Mouse (Mus musculus): ENCODE measurements at regions not wholly inside any gene's neighbourhood (a gene's known extent, or its start where the extent isn't known, plus 50 kb on each side); places are given as distances from the start of the nearest gene placed in this dataset.

GRCm38 (mm10) chr5:45110797-45111196 lies 311.3 kb upstream of the Ldb2 start:
- TF ChIP-seq CTCF (IDR thresholded peaks at IDR 0.05; ENCODE audit: borderline replicate concordance, insufficient read depth, low read depth, low read length) (no peak), POLR2A (IDR thresholded peaks at IDR 0.05; ENCODE audit: borderline replicate concordance, insufficient read depth, low read length) (no peak)
